Mouse (Mus musculus) stomach, embryonic 15.5 days (tissue): ENCODE measurements around the gene Syt14. TPM values are rescaled to one million over a fixed set of nuclear protein-coding genes. Genes with fewer than 3 reads are reported as not detected.

Source experiments
- polyA plus RNA-seq: library from polyadenylated mRNA; unstranded; fragments of >200 nt; fragmentation: Nextera tagmentation; extraction: Ambion mirVana; gene quantifications from 2 replicates; pipeline ENCODE4 v1.2.1, GENCODE M21; 2015

The Syt14 gene
- polyA plus RNA-seq, 1 experiment from 2014 or later = 1.7 TPM

Other genes starting within 250 kb of the Syt14 start
- 18.4 and 19.3 TPM in 2 replicates for gene Sertad4, start 180.0 kb downstream of the Syt14 start, polyA plus RNA-seq
- 6.8 and 8.5 TPM in 2 replicates for gene Diexf, start 94.5 kb upstream of the Syt14 start, polyA plus RNA-seq
- gene Irf6, start 117.3 kb upstream of the Syt14 start, polyA plus RNA-seq = 56.3 and 56.6 TPM in 2 replicates
- gene A130010J15Rik, start 132.3 kb upstream of the Syt14 start, polyA plus RNA-seq = 14.6 and 16.3 TPM in 2 replicates
- 3.9 and 5.6 TPM in 2 replicates for gene Traf3ip3, start 165.9 kb upstream of the Syt14 start, polyA plus RNA-seq
- 10.3 and 12.5 TPM in 2 replicates for gene Lamb3, start 171.9 kb upstream of the Syt14 start, polyA plus RNA-seq
- gene Hsd11b1, start 228.3 kb upstream of the Syt14 start, polyA plus RNA-seq = 1.8 and 2.4 TPM in 2 replicates
- 30.6 and 38.3 TPM in 2 replicates for gene G0s2, start 237.4 kb upstream of the Syt14 start, polyA plus RNA-seq